Mouse (Mus musculus) liver, adult 2 months (tissue): ENCODE data around the gene Cdc37.
A peak's percentile ranks its signal among the peaks of the same experiment; 100 is the strongest.

Source experiments
- CTCF ChIP-seq: fragments of 200-500 bp; IDR thresholded peaks from 2 replicates; pipeline ENCODE4 v1.5.1; 2011; ENCODE audit warnings: low read depth, low read length, control low read depth
- POLR2A ChIP-seq: fragments of 200-500 bp; IDR thresholded peaks from 2 replicates; pipeline ENCODE4 v1.6.1; 2011; ENCODE audit warnings: low read length, control low read depth; ENCODE audit not compliant: insufficient read depth; ENCODE audit errors: extremely low read depth

DNA sequence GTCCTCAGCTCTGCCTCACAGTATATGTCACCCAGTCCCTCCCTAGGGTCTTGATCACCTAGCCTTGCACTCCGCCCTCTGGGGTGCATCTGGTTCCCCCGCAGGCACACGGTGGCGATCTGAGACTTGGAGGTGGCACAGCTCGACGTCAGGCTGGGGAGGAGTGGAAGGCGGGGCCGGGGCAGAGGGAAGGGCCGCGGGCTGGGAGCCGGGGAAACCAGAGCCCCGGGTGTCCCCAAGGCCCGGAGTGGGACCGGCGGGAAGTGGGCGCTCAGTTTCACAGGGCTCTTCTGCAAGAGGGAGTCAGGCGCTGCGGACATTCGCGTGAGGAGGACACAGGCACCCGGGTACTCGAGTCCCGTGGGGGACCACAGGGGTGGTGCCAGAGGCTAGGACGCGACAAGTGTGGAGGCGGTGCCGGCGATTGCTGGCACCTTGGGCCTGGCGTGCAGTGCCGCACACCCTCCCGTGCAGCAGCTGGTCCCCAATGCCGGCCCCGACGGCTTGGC, 34.2 kb upstream of the Cdc37 start:
- TF ChIP-seq CTCF (peak; percentile 50), POLR2A (no peak)
